Mouse (Mus musculus): ENCODE results near the gene Gjd3.
A peak's percentile ranks its signal among the peaks of the same experiment; 100 is the strongest.
"Not testable (repeated sequence)": the region's sequence is repeated elsewhere in the genome, so short reads cannot be mapped to it uniquely, and the experiment has no call there.

Gene Gjd3

DNA sequence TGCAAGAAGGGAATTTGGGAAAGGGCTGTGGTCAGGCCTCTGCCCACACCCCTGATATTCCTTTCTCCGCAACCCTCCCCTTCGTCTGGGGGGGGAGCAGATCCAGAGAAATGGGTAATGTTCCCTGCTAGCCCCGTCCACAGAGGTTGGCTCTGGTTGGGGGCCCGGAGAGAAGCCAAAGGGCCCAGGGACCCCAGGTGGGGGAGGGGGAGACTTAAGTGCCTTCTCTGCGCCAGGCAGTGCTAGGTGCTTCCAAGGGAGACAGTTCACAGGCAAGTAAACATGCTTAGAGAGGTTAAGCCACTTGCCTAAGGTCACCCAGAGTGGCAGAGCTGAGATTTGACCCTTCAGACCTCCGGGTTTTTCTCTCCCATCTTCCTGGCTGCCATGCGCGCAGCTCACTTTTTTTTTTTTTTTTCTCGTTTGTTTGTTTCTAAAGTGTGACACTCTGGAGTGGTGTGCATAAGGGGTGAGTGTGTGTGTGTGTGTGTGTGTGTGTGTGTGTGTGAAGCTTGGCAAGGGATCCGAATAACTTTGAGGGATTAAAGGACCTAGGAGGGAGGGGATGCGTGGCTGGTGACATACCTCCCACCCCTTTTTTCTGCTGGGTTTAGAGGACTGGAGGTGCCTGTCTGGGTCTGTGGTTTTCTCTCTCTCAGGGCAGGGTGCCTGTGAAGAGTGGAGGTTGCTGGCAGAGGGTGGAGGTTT is 37.8 kb downstream of the Gjd3 start:
- DNase-seq (ENCODE audit: low spot score), result no peak

DNA sequence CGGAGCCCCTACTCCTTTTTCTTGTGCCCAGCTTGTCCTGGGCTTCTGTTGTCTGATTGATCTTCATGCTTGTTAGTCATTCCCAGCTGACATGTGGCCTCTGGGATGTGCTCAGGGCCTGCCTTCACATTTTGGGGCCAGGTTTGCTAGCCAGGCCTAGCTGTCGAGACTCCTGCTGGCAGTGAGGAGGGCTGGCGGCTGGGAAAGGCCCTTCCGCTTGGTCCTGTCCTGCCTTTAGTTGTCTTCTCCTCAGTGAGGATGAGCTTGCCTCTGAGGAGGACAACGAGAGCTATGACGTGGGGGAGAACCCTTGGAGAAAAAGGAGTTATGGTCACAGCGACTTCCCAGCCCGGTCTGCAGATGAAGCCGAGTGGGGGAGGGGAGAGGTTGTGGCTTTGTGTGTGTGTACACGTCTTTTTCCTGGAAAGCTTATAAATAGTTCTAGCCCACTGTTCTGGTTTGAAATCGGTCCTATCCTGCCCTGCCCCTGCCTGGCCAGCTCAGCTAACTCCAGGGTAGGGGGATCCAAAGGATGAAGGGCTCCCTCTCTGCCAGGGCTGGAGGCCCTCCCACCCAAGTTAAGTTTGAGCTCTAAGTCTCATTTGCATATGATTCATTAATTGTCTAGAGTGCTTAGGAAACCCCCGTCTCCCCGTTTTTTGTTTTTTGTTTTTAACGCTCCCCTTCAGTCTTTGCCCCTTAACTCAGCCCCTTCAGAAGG is 38.9 kb downstream of the Gjd3 start:
- no peak for DNase-seq (ENCODE audit: low spot score)

DNA sequence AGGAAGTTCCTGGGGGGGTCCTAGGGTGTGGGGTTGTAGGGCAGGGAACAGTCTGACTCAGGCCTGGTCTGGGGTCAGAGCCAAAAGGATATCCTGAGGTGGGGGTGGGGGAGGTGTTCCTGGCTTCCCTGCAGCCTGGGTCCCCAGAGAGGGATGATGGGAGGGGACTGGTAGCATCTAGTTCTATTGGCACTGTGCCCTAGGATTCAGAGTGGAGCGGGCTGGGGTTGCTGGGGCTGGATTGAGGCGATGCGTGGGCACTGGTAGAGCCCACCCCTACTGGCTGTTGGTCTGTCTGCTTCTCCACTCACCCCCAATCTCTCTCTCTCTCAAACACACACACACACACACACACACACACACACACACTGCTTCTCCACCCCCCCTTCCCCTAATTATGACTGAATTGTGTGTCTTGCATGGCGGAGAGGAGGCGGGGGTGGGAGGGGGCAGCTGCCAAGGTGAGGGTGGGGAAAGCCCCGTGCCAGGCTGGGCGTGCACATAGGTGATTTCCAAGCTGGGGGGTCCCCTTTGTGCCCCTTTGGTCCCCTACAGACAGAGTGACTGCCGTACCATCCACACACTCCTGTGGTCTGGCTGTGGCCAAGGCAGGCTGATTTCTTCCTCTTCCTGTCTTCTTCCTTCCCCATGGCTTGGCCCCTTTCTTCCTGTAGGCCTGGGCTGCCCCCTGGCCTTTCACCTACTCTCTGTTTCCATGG is 39.7 kb downstream of the Gjd3 start:
- DNase-seq (ENCODE audit: low spot score), result no peak

DNA sequence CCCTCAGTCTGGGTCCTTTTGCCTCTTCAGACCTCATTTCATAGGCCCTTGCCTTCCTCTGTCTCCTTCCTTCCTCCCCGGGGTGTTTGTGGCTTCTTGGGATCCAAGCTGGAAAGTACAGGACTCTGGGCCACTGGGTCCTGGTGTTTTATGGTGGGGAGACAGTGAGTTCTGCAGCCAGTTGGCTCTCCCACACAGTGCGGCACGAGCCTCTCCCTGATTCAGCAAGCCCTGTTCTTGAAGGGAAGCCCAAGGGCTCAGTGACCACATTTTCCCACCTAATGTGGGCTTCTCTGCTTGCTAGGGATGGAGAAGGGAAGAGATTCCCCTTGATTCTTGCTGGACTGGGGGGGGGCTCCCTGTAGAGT is 40.3 kb downstream of the Gjd3 start:
- DNase-seq (ENCODE audit: low spot score), result no peak

DNA sequence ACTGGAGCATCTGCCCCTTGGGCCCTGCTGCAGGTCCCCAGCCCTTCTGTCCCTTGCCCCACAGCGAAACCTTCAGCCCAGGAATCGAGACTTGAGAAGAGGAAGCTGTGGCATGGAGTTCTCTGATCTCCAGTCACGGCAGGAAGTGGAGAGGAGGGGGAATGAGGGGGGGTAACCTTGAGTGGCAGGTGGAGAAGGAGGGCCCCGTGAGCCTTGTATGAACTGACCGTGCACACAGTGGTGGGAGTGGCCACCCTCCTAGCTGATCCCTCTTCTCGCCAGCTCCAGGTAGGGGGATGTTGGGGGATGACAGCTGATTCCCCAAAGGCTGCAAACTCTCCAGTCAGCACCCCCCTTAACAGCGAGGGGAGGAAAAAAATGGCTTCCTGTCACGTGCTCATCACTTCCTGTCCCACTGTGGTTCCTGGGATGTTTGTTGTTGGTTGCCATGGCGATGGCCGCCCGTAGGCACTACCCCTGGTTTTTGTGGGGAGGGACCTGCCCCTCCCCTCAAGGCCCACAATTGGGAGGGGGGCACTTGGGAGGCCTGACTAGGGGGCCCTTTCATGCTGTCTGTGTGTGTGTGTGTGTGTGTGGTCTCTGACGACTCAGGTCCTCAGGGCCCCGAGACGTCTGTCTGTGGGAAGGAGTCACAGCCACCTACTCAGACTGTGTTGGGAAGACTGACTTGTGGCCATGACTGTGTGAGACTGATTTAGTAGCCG is 40.8 kb downstream of the Gjd3 start:
- peak; percentile 67 for DNase-seq (ENCODE audit: low spot score)

DNA sequence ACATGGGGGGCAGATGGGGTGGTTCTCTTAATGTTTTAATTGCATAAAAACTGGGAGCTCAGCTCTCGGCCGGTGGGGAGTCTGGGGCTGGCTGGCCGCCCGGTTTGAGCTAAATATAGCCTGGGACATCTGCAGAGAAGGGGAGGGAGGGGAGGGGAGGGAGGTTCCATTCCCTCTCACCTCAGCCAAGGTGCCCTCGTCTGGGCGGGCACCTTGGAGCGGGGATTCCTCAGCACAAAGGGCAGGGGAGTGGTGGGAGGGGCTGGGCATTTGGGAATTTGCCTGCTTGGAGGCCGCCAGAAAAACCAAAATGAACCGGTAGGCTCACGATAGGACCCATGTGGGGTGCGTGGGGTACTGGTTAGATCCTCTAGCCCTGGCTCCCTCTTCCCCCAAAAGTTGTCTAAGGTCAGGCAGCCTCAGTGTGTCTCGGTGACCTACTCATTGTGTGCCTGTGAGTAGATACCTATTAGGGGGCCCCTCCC is 41.4 kb downstream of the Gjd3 start:
- no peak for DNase-seq (ENCODE audit: low spot score)

DNA sequence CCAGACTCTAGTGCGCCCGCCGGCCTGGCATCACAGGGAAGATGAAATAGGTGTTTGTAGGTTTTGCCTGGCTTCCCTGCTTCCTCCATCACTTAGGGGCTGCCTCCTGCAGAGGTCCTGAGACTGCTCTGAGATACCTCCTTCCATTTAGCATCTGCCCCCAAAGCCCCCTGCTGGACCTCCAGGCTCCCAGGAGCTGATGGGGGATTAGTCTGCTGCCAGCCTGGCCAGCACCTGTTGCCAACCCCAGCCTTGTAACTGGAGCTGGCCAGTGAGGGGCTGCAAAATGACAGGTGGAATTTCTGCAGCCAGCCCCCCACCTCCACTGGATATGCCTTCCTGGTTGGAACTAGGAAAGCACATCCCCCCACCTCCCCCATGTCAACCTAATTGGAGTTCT is 42.0 kb downstream of the Gjd3 start:
- DNase-seq (ENCODE audit: low spot score), result no peak

DNA sequence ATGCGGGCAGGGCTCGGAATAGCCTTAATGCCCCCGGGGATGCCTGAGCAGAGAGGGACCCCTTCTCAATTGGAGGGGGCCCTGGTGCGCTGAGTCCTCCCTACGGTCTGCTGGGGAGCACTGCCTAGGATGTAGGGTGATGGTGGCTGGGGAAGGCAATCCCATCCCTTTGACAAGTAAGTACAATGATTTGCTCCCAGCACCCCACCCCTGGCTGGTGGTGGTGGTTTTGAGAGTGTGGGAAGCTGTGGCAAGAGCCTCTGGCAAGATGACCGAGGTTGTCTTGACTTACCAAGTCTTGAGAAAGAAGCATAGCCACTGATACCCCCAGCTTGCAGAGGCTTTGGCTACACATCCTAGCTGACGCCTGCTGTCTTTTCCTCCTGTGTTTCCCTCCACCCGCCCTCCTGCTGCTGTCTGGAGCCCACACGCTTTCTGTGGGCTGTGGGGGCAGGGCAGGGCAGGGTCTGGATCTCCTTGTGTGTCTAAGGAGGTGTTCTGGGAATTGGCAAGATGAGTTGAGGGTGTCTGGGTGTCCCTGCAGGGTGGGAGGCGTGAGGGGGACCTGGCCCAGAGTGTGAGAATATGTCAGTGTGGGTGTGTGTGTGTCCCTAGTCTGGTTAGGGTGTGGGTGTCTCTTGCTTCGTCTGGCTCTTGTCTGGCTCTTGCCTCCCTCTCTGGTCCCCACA is 42.7 kb downstream of the Gjd3 start:
- DNase-seq (ENCODE audit: low spot score), result no peak

DNA sequence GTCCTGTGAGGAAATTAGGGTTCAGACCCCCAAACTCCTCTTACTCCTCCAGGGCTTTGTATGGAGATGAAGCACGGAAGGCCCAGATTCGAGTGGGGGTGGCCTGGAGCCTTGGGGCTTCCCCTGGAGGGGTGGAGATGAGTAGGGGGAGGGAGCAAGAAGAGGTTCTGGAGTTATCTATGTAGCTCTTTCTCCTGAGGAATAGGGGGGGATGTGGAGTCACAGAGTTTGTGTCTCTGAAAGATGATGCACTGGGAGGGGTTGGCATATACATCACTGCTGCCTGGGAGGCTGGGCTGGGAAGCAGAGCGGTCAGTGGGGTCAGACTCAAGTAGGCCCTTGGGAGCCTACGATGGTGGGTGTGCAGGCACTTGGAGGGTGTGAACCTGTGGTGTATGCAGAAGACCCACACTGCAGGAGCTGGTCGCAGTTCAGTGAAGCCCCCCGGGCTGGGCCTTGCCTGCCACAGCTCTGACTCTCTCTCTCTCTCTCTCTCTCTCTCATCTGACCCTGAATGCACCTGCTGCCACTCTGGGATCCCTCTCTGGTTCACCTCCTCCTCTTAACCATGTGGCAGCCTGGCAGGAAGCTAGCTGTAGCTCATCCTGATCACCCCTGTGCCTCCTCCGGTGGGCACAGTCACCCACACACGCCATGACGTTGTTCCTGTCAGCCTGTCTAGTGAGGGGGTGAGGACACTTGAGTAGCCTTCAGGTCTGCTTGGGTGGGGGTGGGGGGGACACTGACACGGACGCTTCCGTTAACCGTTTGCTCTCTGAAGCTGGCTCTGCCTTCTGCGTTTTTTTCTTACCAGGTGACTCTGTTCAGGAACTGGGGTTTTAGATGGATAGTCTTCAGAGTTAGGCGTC is 43.5 kb downstream of the Gjd3 start:
- DNase-seq (ENCODE audit: low spot score), result no peak

DNA sequence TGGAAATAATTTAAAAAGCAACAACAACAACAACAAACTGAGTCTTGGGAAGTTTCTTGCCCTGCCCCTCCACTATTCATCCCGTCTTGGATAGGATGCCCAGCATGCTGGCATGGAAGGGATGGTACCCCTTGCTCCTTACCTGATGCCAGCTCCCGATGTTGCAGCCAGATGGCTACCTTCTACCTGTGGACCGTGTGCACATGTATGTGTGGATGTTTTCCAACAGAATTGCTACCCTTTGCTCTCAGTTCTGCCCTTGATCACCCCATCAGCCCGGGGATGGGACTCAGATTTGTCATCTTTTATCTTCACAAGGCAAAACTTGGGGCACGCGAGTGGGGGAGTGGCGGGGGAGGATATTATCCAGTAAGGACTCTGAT is 44.1 kb downstream of the Gjd3 start:
- DNase-seq (ENCODE audit: low spot score), result no peak

DNA sequence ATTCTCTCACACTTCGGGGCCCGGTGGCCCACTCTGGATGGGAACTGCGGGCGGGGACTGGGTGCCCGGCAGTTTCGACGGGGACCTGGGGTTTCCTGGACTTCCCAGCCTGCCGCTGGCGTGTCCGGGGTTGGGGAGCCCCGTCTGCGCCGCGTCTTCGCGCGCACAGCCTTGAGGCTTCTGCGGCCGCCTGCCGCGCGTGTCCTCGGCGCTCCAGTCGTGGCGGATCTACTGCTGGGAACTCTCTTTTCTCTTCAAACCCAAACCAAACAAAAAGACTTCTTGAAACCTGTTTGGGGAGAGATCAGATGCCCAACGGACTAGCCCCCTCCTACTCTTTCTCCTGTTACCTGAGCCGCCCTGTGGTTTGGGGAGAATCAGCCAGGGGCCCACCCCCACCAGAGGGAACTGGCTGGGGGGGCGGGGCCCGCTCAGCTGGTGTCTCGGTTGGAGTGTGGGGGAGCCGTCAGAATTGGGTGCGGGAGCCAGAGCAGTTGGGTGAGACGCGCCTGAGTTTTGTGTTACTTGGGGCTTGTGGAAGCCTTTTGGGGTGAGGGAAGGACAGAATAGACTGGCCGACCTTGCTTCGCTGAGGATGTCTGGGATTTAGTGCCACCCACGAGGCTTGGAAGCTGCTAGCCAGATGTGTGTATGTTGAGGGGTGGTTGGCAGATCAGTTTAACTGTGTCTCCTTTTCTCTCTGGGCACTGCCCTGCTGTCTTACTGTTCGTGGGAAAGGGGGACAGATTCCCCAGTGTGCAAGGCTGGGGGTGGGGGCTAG is 44.7 kb downstream of the Gjd3 start:
- no peak for DNase-seq (ENCODE audit: low spot score)

DNA sequence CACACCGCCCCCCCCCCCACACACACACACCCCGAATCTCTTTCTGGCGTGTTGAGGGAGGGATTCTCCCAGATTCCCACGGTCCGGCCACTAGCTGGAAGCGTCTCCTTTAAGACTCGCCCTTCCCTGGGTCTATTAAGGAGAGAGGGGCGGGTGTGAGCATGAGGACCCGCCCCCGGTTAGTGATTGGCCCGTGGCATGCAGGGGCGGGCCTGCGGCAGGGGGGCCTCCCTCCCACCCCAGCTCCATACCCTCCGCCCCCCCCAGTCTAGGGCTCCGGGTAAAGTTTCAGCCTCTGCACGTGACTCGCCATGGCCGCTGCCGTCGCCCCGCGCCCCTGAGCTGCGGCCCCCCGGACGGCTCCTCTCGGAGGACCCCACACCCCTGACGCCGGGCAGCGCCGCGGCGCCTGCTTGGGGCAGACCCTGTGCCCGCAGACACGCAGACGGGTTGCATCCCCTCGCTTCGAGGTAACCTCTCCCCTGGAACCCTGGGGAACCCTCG is 45.4 kb downstream of the Gjd3 start:
- peak; percentile 79 for DNase-seq (ENCODE audit: low spot score)

DNA sequence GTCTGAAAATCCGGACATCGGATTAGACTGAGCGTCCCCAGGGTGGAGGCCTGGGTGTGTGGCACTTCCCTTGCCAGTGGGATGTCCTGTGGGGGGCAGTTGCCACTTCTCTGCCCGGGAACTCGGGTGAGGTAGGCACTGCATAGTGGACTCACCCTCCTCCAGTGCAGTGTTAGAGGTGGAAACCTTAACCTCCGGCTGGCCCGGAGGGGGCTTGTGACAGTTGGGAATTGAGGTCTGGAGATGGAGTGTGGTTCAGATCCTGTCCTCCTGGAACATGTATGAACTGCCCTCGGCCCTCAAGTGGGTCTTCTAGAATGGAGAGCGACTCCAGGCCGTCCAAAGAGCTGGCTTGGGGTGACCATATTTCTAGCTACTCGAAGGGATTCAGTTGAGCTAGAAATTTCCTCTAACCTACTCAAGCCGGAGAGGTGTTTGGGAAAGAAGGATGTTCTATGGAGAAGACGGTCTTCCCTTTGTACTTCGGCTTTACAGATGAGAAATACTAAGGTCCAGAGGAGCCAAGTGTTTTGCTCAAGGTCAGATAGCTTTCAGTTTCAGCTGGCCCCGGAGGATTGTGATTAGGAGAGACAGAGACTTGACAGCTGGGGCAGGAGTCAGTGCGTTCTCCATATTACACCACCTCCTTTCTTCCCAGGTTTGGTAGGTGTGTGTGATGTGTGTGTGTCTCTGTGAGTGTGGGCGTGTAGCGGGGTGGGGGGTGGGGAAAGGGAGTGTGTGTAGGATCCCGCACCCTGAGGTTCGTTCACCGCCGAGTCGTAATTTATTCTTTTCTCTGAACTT is 46.0 kb downstream of the Gjd3 start:
- no peak for DNase-seq (ENCODE audit: low spot score)

DNA sequence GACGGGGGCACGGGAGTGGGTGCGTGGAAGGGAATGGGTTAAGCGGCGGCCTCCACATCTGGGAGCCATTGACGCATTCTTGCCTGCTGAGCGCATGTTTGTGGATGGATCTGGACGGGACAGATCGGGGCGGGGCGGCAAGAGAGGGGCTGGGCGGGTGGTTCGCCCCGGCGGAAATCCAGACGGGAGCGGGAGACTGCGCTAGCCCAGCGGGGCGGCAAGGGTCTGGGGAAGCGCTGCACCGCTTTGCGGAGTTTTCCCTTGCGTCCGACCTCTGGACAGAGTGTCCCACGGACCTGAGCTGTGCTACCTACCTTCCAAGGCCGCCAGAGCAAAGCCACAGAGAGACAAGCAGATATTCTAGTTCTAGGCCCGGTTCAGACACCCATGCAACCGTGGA is 46.6 kb downstream of the Gjd3 start:
- peak; percentile 67 for DNase-seq (ENCODE audit: low spot score)

DNA sequence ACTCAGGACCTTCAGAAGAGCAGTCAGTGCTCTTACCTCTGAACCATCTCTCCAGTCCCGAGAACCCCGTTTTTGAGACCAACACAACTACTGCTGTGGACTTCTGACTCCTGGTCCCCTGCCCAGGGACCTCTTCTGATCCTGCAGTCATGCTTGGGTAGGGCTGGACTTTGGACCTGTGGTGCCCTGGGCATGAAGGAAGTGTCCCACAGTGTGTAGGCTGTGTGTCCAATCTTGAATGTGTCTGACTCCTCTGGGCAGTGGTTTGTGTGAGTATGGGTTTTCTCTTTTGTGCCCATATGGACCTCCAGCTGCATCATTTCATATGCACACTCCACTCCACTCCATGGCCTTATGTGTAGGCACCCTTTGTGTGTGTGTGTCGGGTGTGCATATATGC is 47.7 kb downstream of the Gjd3 start:
- DNase-seq (ENCODE audit: low spot score), result no peak

DNA sequence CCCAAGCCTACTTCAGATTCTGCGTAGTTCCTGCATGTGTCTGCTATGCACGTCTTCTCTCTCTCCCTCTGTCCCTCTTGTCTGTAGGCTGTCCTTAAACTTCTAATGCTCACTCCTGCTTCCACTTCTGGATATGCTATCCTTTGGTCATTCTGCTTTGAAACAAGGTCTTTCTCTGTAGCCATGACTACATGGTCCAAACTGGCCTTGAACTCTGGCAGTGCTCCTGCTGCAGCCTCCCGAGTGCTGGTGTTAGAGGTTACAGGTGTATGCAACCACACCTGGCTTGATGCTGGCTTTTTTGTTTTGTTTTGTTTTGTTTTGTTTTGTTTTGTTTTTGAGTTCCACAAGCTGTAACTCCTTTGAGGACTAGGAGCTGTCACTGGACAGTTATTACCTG is 48.4 kb downstream of the Gjd3 start:
- DNase-seq (ENCODE audit: low spot score), result no peak

DNA sequence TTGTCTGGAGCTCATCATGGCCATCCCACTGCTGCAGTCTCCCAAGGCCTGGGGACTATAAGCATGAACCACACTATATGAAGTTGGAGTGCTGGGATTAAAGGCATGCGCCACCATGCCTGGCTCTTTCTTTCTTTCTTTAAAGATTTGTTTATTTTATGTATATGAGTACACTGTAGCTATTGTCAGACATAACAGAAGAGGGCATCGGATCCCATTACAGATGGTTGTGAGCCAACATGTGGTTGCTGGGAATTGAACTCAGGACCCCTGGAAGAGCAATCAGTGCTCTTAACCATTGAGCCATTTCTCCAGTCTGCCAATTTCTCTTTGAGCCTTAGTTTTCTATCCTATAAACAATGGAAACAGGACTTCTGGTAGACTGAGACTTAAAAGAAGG is 49.0 kb downstream of the Gjd3 start:
- not testable (repeated sequence) for DNase-seq (ENCODE audit: low spot score)

DNA sequence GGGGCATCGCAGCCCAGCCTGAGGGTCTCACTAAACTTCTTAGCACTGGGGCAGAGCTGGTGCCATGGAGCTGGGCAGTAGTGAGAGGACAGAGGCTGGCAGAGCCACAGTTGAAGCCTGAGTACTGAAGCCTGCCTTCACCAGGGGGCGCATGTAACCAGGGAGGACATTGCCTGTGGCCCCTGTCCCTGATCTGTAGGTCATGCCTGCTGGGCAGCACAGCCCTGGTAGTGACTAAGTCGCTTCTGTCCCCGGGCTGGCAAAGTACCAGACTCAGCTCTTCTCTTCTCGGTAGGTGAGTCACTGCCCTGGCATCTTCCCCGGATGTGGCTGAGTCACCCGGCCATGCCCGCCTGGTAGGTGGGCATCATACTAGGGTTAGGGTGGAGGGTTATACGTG is 49.7 kb downstream of the Gjd3 start:
- DNase-seq (ENCODE audit: low spot score), result peak; percentile 77

Measured in urinary bladder, postnatal 25 days (tissue).